Mouse (Mus musculus) bone marrow, adult 2 months (tissue): ENCODE results near the gene Nmt1.

ENCODE experiments used
- CTCF ChIP-seq: fragments of 200-500 bp; IDR thresholded peaks from 2 replicates; pipeline ENCODE4 v1.5.1; 2011; ENCODE audit warnings: low read length, control low read depth; ENCODE audit not compliant: control insufficient read depth, insufficient read depth
- POLR2A ChIP-seq: fragments of 200-500 bp; IDR thresholded peaks from 2 replicates; pipeline ENCODE4 v1.6.1; 2011; ENCODE audit warnings: low read depth, mild to moderate bottlenecking, control low read depth, low read length, borderline replicate concordance; ENCODE audit not compliant: control insufficient read depth

GRCm38 (mm10) chr11:103020713-103021335, 7.2 kb upstream of the Nmt1 start:
- TF ChIP-seq CTCF (no peak), POLR2A (no peak)
